ENCODE assay signal across 9 mouse cellular contexts in the genomic region with DNA sequence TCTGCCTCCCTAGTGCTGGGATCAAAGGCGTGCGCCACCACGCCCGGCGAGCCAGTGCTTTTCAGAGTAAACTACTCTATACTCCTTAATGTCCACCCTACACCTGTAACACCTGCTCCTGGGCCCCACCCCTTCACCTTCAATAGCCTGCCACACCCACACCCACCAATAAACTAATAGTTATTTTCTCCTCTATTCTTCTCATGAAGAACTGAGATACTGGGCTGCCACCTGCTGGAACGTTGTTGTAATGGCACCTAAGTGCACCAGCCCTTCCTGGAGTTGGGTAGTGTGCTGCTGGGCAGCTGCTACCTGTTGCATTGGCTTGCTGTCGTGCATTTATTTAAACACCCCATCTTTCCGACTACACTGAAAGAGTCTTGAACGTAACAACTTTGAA.
DNase-seq lines count a peak whose midpoint lies in the region; ATAC-seq and TF ChIP-seq lines count a peak whose summit lies in the region.
"Had no signal": no experiment of that assay in that cellular context is flagged by ENCODE, and none has a peak within 500 bp of the region (broad histone marks: within the 10 kb centered on the region; RNA-seq: fewer than 3 reads in every experiment).

No protein-coding gene starts in this region.

- no peak overlapping the region for H3K27ac ChIP-seq in liver, adult 2 months (replicated peaks; ENCODE audit: insufficient read depth, low read depth, low read length)
- H3K27ac ChIP-seq: macrophage had no signal

- H3K79me2 ChIP-seq in liver, adult 2 months (ENCODE audit: control insufficient read depth, insufficient read depth, low read length): peaks cover 39% of the 10 kb centered on the region

- TF ChIP-seq POLR2A in liver, adult 2 months (IDR thresholded peaks at IDR 0.05; ENCODE audit: extremely low read depth, insufficient read depth, low read length): no peak

- 78% methylated on average over 9 of the region's 9 CpGs for WGBS in liver, adult 2 months

- peak; percentile 46 to 73 for DNase-seq in layer of hippocampus, adult 18-20 months (ENCODE audit: low spot score in 2 of 2)
- DNase-seq in layer of hippocampus, adult 9-11 months: no peak
- peak; percentile 72 for DNase-seq in adipocyte (ENCODE audit: low spot score)
- peak; percentile 29 for DNase-seq in liver, adult 2 months (ENCODE audit: extremely low read depth, low read depth, low spot score)
- DNase-seq in retina, postnatal 7 days (ENCODE audit: low read depth, low spot score): peak; percentile 44
- DNase-seq in thymus, postnatal 36 days: peak; percentile 64 to 65

- H3K4me3 ChIP-seq in liver, adult 2 months (ENCODE audit: insufficient read depth, low read depth, low read length): no peak overlapping the region

- no peaks in the 10 kb centered on the region for H3K36me3 ChIP-seq in liver, adult 2 months (ENCODE audit: control insufficient read depth, insufficient read depth, low read length)

- peak; percentile 84 for TF ChIP-seq CTCF in liver, adult 2 months (IDR thresholded peaks at IDR 0.05; ENCODE audit: low read depth, low read length)

- H3K27me3 ChIP-seq in liver, adult 2 months (ENCODE audit: control insufficient read depth, insufficient read depth, low read length): no peaks in the 10 kb centered on the region

- ATAC-seq in common myeloid progenitor, adult 5-6 weeks (replicated peaks; ENCODE audit: low read depth, poor library complexity, severe bottlenecking): peak; percentile 82
- ATAC-seq in hematopoietic stem cell, adult 5-6 weeks (replicated peaks in 1 of 2; ENCODE audit: insufficient read depth in 1 of 2, low FRiP score in 2 of 2, low TSS enrichment in 1 of 2, low read depth in 1 of 2, poor library complexity in 2 of 2, severe bottlenecking in 2 of 2): peak; percentile 43 to 75; a peak in 2 of 4 replicates

- no peak overlapping the region for H3K9ac ChIP-seq in liver, adult 2 months (ENCODE audit: low read depth, low read length)

- peaks cover 4% of the 10 kb centered on the region; the same call in 1 of the 2 replicates for H3K4me1 ChIP-seq in liver, adult 2 months (ENCODE audit: control insufficient read depth, insufficient read depth, low read length)
